Mouse (Mus musculus) midbrain, postnatal 0 days (tissue): ENCODE measurements around the gene Lrwd1. TPM values are rescaled to one million over a fixed set of nuclear protein-coding genes. Genes with fewer than 3 reads are reported as not detected.

Source experiments
- ATAC-seq: fragments of 200-750 bp; cut with Nextera tagmentation; 2 replicates; pipeline ENCODE4 v1.8.0; 2017; ENCODE audit warnings: moderate number of reproducible peaks, mild to moderate bottlenecking, moderate TSS enrichment, moderate library complexity; ENCODE audit not compliant: low FRiP score
- DNase-seq: peaks from one replicate; pipeline ENCODE4 v3.0.0-alpha.2; 2015; ENCODE audit warnings: low spot score
- H3K27ac ChIP-seq: fragments of 300-500 bp; sonication (generic); 2 replicates; pipeline ENCODE4 v1.5.1; 2014; ENCODE audit warnings: low read depth, mild to moderate bottlenecking, low read length, mixed read lengths
- H3K27me3 ChIP-seq: fragments of 300-500 bp; sonication (generic); 2 replicates; pipeline ENCODE4 v1.6.1; 2014; ENCODE audit warnings: low read length, control low read depth, mixed read lengths; ENCODE audit not compliant: insufficient read depth
- H3K36me3 ChIP-seq: fragments of 300-500 bp; sonication (generic); 2 replicates; pipeline ENCODE4 v1.6.1; 2014; ENCODE audit warnings: low read length, control low read depth, mixed read lengths; ENCODE audit not compliant: insufficient read depth
- H3K4me1 ChIP-seq: fragments of 300-500 bp; sonication (generic); 2 replicates; pipeline ENCODE4 v1.6.1; 2014; ENCODE audit warnings: mild to moderate bottlenecking, control low read depth, antibody characterized with exemption, low read length, mixed read lengths; ENCODE audit not compliant: insufficient read depth
- H3K4me2 ChIP-seq: fragments of 300-500 bp; sonication (generic); 2 replicates; pipeline ENCODE4 v1.6.1; 2014; ENCODE audit warnings: low read depth, mild to moderate bottlenecking, low read length, mixed read lengths; ENCODE audit not compliant: poor library complexity, severe bottlenecking
- H3K4me3 ChIP-seq: fragments of 300-500 bp; sonication (generic); 2 replicates; pipeline ENCODE4 v1.5.1; 2014; ENCODE audit warnings: low read depth, mild to moderate bottlenecking, low read length, moderate library complexity
- H3K9ac ChIP-seq: fragments of 300-500 bp; sonication (generic); replicated peaks from 2 replicates; pipeline ENCODE4 v1.6.1; 2014; ENCODE audit warnings: mild to moderate bottlenecking, low read length, moderate library complexity, mixed read lengths; ENCODE audit not compliant: poor library complexity, severe bottlenecking
- H3K9me3 ChIP-seq: fragments of 300-500 bp; sonication (generic); 2 replicates; pipeline ENCODE4 v1.6.1; 2016; ENCODE audit warnings: low read length, control low read depth
- CTCF ChIP-seq: IDR thresholded peaks from 2 replicates; pipeline ENCODE4 v1.5.1; 2016; ENCODE audit warnings: antibody characterized with exemption, mild to moderate bottlenecking
- WGBS: fragments of 180-500 bp; shearing (Covaris S2); extraction: QIAGEN DNeasy Blood & Tissue Kit; methylation state at CpG from one replicate; pipeline ENCODE4 v1.1.7; 2014; 5-methylcytosine and 5-hydroxymethylcytosine counted together
- polyA plus RNA-seq: library from polyadenylated mRNA; unstranded; fragments of >200 nt; fragmentation: Nextera tagmentation; extraction: Ambion mirVana; gene quantifications from 2 replicates; pipeline ENCODE4 v1.2.1, GENCODE M21; 2015
- total RNA-seq: library from RNA; depleted of rRNA; stranded (reverse); fragments of >200 nt; gene quantifications from 2 replicates; pipeline ENCODE4 v1.2.3, GENCODE M21; 2014

Gene Lrwd1
- total and polyA plus RNA-seq, 2 experiments from 2014 or later = 16.3 to 33.2 TPM

DNA sequence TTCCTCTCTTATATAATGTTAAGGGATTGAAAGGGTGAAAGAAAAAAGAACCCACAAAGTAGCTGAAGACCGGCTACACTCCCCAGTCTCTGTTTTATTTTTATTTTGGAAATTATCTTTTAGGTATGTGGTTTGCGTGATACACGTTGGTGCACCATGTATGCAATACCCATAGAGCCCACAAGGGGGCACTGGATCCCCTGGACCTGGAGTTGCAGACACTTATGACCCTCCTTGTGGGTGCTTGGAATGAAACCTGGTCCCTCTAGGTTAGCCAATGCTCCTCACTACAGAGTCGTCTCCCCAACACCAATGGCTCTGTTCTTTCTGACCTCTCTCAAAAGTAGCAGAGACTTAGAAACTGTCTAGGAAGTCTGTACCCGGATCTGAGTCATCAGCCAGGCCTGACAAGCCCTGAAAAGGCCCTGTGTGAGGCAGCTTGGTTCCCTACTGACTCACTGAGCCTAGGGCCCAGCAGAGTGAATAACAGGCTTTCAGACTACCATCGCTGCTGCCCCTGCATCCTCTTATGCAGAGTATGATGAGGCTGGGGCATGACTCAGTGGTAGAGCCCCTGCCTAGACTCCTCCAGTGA, 7.4 kb upstream of the Lrwd1 start:
- no peaks in the 10 kb centered on the region for H3K4me1 ChIP-seq
- H3K4me2 ChIP-seq = no peak overlapping the region
- no peak overlapping the region for H3K4me3 ChIP-seq
- no peaks in the 10 kb centered on the region for H3K27me3 ChIP-seq
- peak; percentile 41 for TF ChIP-seq CTCF
- DNase-seq (no peak), ATAC-seq (no peak)
- H3K27ac ChIP-seq = no peak overlapping the region
- H3K9me3 ChIP-seq = no peaks in the 10 kb centered on the region
- 90% methylated on average over 6 of the region's 6 CpGs for WGBS
- H3K36me3 ChIP-seq = peaks cover 34% of the 10 kb centered on the region
- H3K9ac ChIP-seq = no peak overlapping the region

DNA sequence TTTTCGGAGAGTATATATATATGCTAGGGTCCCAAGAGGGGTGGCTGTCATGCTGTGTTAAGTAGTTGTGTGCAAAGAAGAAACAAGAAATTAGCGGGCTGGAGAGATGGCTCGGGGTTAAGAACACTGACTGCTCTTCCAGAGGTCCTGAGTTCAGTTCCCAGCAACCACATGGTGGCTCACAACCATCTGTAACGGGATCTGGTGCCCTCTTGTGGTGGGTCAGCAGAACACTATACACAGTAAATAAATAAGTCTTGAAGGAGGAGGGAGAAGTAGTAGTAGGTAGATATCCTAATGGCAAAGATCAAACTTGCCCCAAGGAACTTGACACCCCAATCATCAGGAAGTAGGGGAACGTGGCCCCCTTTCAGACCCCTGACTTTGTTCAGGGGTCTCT, 6.9 kb upstream of the Lrwd1 start:
- 89% methylated on average over 5 of the region's 5 CpGs for WGBS
- no peaks in the 10 kb centered on the region for H3K27me3 ChIP-seq
- no peak for TF ChIP-seq CTCF

DNA sequence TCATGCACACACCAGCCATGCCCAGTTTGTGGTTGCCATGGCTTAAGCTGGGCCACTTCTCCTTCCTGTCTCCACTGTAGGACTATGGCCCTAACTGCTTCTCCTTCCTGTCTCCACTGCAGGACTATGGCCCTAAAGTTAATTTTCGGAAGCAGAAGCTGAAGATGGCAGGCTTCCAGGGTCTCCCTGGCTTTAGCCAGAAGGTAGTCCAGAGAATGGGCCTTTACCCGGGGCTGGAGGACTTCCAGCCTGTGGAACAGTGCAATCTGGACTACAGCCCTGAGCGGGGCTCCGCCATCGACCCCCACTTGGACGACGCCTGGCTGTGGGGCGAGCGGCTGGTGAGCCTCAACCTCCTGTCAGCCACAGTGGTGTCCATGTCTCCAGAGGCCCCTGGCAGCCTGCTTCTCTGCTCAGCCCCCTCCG, 4.2 kb upstream of the Lrwd1 start:
- Histone ChIP-seq H3K4me3 (no peak overlapping the region), H3K9ac (no peak overlapping the region), H3K27ac (no peak overlapping the region), H3K4me2 (no peak overlapping the region), H3K27me3 (no peaks in the 10 kb centered on the region), H3K4me1 (peaks cover 3% of the 10 kb centered on the region; the same call in 1 of the 2 replicates), H3K9me3 (no peaks in the 10 kb centered on the region), H3K36me3 (peaks cover 36% of the 10 kb centered on the region)
- no peak for ATAC-seq
- no peak for TF ChIP-seq CTCF
- WGBS = 89% methylated on average over 10 of the region's 10 CpGs
- peak; percentile 34 for DNase-seq

More for the DNA sequence above, 6.9 kb upstream of the Lrwd1 start:
- H3K36me3 ChIP-seq = peaks cover 36% of the 10 kb centered on the region
- H3K9ac ChIP-seq = no peak overlapping the region
- no peaks in the 10 kb centered on the region for H3K9me3 ChIP-seq
- H3K27ac ChIP-seq = no peak overlapping the region
- H3K4me3 ChIP-seq = no peak overlapping the region
- ATAC-seq (no peak), DNase-seq (no peak)
- H3K4me1 ChIP-seq = no peaks in the 10 kb centered on the region
- H3K4me2 ChIP-seq = no peak overlapping the region

DNA sequence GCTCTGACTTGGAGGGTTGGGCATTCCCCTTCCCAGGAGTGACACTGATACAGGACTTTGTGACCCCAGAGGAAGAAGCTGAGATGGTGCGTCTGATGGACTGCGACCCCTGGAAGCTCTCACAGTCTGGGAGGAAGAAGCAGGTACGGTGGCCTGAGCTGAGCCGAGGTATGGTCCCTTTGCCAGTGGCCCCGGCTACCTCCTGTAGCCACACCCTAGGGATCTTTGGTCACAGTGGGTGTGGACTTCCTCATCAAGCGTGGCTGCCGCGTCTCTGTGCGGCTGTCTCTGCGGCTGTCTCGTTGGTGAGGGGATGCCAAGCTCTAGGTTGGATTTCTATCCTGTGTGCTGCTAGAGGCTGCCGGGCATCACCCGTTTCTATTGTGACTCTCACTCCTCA, 3.5 kb upstream of the Lrwd1 start:
- Histone ChIP-seq H3K9ac (no peak overlapping the region), H3K4me3 (no peak overlapping the region), H3K27me3 (no peaks in the 10 kb centered on the region), H3K27ac (no peak overlapping the region), H3K4me2 (no peak overlapping the region), H3K4me1 (peaks cover 7% of the 10 kb centered on the region; the same call in 1 of the 2 replicates), H3K9me3 (no peaks in the 10 kb centered on the region), H3K36me3 (peaks cover 36% of the 10 kb centered on the region)
- no peak for ATAC-seq
- no peak for TF ChIP-seq CTCF
- WGBS = 94% methylated on average over 13 of the region's 13 CpGs
- no peak for DNase-seq

DNA sequence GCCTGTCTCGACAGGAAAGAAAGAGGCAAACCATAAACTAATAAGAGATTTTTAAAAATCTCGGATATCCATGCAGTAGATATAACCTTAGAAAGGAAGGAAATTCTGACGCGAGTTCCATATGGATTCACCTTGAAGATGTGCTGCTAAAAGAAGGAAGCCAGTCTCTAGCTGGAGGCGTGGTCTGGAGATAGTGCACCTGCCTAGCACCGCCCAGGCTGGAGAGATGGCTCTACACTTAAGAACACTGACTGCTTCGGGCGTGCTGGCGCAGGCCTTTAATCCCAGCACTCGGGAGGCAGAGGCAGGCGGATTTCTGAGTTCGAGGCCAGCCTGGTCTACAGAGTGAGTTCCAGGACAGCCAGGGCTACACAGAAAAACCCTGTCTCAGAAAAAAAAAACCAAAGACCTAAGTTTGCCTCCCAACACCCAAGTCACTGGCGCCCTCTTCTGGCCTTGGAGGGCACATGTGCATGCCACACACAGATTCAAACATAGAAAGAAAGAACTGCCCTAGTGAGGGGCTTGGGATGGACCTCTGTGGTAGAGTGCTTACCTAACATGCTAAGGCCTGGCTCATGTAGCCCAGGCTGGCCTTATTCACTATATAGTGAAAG, 1.9 kb upstream of the Lrwd1 start:
- H3K27me3 ChIP-seq = no peaks in the 10 kb centered on the region
- no peak overlapping the region for H3K27ac ChIP-seq
- peaks cover 7% of the 10 kb centered on the region; the same call in 1 of the 2 replicates for H3K4me1 ChIP-seq
- 81% methylated on average over 13 of the region's 13 CpGs for WGBS
- H3K9ac ChIP-seq = no peak overlapping the region
- TF ChIP-seq CTCF = peak; percentile 73
- H3K4me2 ChIP-seq = no peak overlapping the region
- DNase-seq (peak; percentile 49), ATAC-seq (no peak)
- no peaks in the 10 kb centered on the region for H3K9me3 ChIP-seq
- no peak overlapping the region for H3K4me3 ChIP-seq
- H3K36me3 ChIP-seq = peaks cover 39% of the 10 kb centered on the region

DNA sequence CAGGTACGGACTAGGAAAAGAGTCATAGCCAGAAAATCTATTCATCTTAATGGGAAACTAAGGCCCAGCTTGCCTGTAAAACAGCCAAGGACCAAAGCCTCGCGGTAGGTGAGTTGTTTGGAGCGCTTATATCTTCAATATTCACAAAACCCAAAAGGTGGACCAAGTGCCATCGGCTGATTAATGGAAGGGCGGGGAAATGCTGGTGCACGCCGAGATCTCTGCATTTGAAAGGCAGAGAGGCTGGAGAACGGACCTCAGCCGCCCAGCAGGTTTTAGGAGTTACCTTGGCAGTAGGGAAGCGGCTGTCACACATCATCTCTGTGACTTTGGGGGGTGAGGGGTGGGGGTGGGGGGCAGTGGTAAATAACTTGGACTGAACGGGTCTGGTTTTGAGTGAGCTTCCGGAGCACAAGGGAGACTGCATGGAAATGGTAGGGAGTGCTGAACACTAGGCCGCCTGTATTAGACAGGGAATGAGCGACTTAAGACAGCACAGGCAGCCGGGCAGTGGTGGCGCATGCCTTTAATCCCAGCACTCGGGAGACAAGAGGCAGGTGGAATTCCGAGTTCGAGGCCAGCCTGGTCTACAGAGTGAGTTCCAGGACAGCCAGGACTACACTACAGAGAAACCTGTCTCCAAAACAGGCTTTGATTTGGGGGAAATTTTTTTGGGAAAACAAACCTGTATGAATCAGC, 567 bp upstream of the Lrwd1 start:
- no peak for DNase-seq
- peak overlapping the region; percentile 49 for H3K27ac ChIP-seq
- H3K9me3 ChIP-seq = no peaks in the 10 kb centered on the region
- no peaks in the 10 kb centered on the region for H3K27me3 ChIP-seq
- H3K4me3 ChIP-seq = peak overlapping the region; percentile 67
- peak overlapping the region; percentile 73 for H3K9ac ChIP-seq
- H3K4me1 ChIP-seq = peaks cover 7% of the 10 kb centered on the region; the same call in 1 of the 2 replicates
- WGBS = 8% methylated on average over 20 of the region's 20 CpGs
- H3K4me2 ChIP-seq = peak overlapping the region; percentile 83
- H3K36me3 ChIP-seq = peaks cover 38% of the 10 kb centered on the region
- no peak for TF ChIP-seq CTCF
- no peak for ATAC-seq
